ENCODE assay signal across 7 mouse cellular contexts in the genomic region with DNA sequence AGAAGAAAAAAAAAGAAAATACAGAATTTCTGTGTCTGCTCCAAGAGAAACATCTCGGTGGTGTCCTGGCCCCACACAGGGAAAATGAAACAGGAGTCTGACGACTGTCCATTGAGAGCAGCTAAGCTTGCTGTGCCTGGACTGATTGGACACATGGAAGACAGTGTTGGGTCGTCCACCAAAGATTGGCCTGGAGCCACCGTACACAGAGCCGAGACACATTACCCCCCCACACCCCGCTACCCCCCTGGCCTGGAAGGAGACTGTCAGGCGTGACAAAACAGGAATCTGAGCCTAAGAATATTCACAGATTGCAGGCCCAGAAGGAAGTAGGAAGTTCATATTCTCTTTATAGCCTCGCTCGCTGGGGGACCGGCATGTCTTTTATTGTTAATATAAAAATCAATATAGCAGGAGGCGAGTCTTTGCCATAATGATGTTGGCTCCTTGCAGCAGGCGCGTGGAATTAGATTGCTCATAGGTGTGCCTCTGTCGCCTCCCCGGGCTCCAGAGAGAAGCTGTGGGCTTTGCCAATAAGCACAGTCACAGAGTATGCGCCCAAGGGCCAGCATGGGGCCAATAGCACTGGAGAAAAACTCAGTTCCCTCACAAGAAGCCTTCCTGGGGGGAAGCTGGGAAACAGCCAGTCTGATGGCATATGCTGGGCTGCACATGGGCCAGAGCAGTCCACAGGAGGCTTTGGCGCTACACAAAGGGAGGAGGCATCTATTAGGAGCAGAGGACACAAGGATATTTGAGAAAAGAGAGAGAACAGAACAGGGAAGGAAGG. TPM values are rescaled to one million over a fixed set of nuclear protein-coding genes. Genes with fewer than 3 reads are reported as not detected.
DNase-seq lines count a peak whose midpoint lies in the region; ATAC-seq lines count a peak whose summit lies in the region.

No protein-coding gene starts in this region.

- H3K27me3 ChIP-seq in neural tube, embryonic 11.5 days (ENCODE audit: control insufficient read depth, insufficient read depth, low read length) = no peaks in the 10 kb centered on the region
- no peaks in the 10 kb centered on the region for H3K27me3 ChIP-seq in forebrain, embryonic 14.5 days (replicated peaks; ENCODE audit: control insufficient read depth, insufficient read depth, low read length)

- H3K4me3 ChIP-seq in neural tube, embryonic 11.5 days (ENCODE audit: low read depth, low read length) = no peak overlapping the region
- H3K4me3 ChIP-seq in forebrain, embryonic 14.5 days (ENCODE audit: low read depth, low read length) = no peak overlapping the region

- 0 out of 2 replicates have a peak overlapping the region, but pooled peaks have one; percentile 11 for H3K27ac ChIP-seq in neural tube, embryonic 11.5 days (ENCODE audit: low read depth, low read length)
- H3K27ac ChIP-seq in forebrain, embryonic 14.5 days (ENCODE audit: low read depth, low read length) = 0 out of 2 replicates have a peak overlapping the region, but pooled peaks have one; percentile 5

- WGBS in neural tube, embryonic 11.5 days = 57% methylated on average over 17 of the region's 17 CpGs
- WGBS in forebrain, embryonic 14.5 days = 76% methylated on average over 17 of the region's 17 CpGs
- whole genome bisulfite sequencing in large intestine, adult 2 months = 24% methylated on average over 17 of the region's 17 CpGs

- no peak overlapping the region for H3K4me2 ChIP-seq in neural tube, embryonic 11.5 days (ENCODE audit: low read depth)
- no peak overlapping the region for H3K4me2 ChIP-seq in forebrain, embryonic 14.5 days (ENCODE audit: low read length)

- no peaks in the 10 kb centered on the region for H3K36me3 ChIP-seq in neural tube, embryonic 11.5 days (ENCODE audit: control insufficient read depth, insufficient read depth, low read length)
- H3K36me3 ChIP-seq in forebrain, embryonic 14.5 days (ENCODE audit: control insufficient read depth, insufficient read depth, low read length) = no peaks in the 10 kb centered on the region

- H3K9ac ChIP-seq in neural tube, embryonic 11.5 days (ENCODE audit: low read length) = no peak overlapping the region
- no peak overlapping the region for H3K9ac ChIP-seq in forebrain, embryonic 14.5 days (ENCODE audit: low read length)

- H3K9me3 ChIP-seq in neural tube, embryonic 11.5 days (ENCODE audit: control insufficient read depth, low read length) = no peaks in the 10 kb centered on the region
- H3K9me3 ChIP-seq in forebrain, embryonic 14.5 days (replicated peaks; ENCODE audit: control insufficient read depth, low read length) = no peaks in the 10 kb centered on the region

- H3K4me1 ChIP-seq in neural tube, embryonic 11.5 days (ENCODE audit: control insufficient read depth, insufficient read depth, low read length) = peaks cover 10% of the 10 kb centered on the region; the same call in 1 of the 2 replicates
- H3K4me1 ChIP-seq in forebrain, embryonic 14.5 days (ENCODE audit: control insufficient read depth, insufficient read depth, low read length) = peaks cover 5% of the 10 kb centered on the region

- ATAC-seq in neural tube, embryonic 11.5 days (ENCODE audit: insufficient read depth, low FRiP score, low TSS enrichment) = no peak
- ATAC-seq in forebrain, embryonic 14.5 days = no peak; the same call in 1 of the 2 replicates
- ATAC-seq in erythroblast, adult 5-6 weeks (replicated peaks; ENCODE audit: low FRiP score, poor library complexity, severe bottlenecking) = no peak

- peak; percentile 33 for DNase-seq in neural tube, embryonic 11.5 days (ENCODE audit: low spot score)
- no peak for DNase-seq in neural tube, embryonic 10.5 days (ENCODE audit: extremely low spot score, low spot score)
- peak; percentile 45 for DNase-seq in forebrain, embryonic 14.5 days (ENCODE audit: low spot score)
- peak; percentile 50 for DNase-seq in large intestine, adult 2 months (ENCODE audit: low read depth, low spot score)
- no peak for DNase-seq in right cerebral cortex, adult 18-20 months
- no peak for DNase-seq in frontal cortex, postnatal 25 days (ENCODE audit: low spot score in 2 of 2)

RNA-seq across cellular contexts. Expression of a gene that starts 49.0 kb away (rescaled TPM):
- polyA plus RNA-seq in neural tube, embryonic 11.5 days (2014; fragmentation: Nextera tagmentation; extraction: Ambion mirVana) = 24.6 and 25.2 TPM in 2 replicates
- polyA plus RNA-seq in forebrain, embryonic 14.5 days (2014; fragmentation: Nextera tagmentation; extraction: Ambion mirVana) = 6.5 and 8.0 TPM in 2 replicates
- polyA plus RNA-seq in large intestine, adult 2 months (2012; rRNA removed) = 0.22 and 0.47 TPM in 2 replicates
- not detected in 2 replicates for total RNA-seq in erythroblast, adult 5-6 weeks (2015; ENCODE audit: low replicate concordance)
- not detected in 2 replicates for total RNA-seq in erythroblast, adult 5-6 weeks (2017; ENCODE audit: low replicate concordance)

Comparison
In these comparisons a context has a peak if more than half of its experiments do, and no peak if none do; other contexts are left out.
1. DNase-seq: peak in neural tube, embryonic 11.5 days (single experiment), forebrain, embryonic 14.5 days (single experiment) and large intestine, adult 2 months (single experiment); none in neural tube, embryonic 10.5 days (single experiment), right cerebral cortex, adult 18-20 months (single experiment) and frontal cortex, postnatal 25 days (0 of 2).